Mouse (Mus musculus): ENCODE results near the gene Wwc1. TPM values are rescaled to one million over a fixed set of nuclear protein-coding genes. Genes with fewer than 3 reads are reported as not detected.
A peak's percentile ranks its signal among the peaks of the same experiment; 100 is the strongest.

The Wwc1 gene
- polyA plus RNA-seq, 1 experiment from 2014 or later: 0.86 TPM

DNA sequence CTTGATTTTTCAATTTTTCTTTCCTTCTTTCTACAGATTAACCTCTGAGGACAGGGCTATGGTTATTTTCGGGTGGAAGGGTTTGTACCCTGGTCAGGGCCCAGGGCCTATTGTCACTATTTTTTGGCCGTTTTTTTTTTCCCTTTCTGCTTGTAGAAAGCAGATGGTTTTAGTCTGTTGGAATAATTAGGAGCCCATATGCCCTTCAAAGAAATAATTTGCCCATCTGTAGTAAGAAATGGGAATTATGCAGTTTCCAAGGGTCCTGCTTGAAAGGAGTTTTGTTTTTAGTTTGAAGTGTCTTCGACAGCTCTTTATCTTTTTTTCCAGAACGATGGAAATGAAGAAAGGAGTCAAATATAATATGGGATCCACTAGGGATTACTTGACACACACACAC, 9.6 kb upstream of the Wwc1 start:
- no peak for ATAC-seq (ENCODE audit: low read depth)
- Histone ChIP-seq H3K36me3 (no peaks in the 10 kb centered on the region), H3K27me3 (peaks cover 11% of the 10 kb centered on the region), H3K9ac (no peak overlapping the region), H3K4me1 (replicated peaks) (no peaks in the 10 kb centered on the region), H3K27ac (no peak overlapping the region), H3K9me3 (replicated peaks) (no peaks in the 10 kb centered on the region), H3K4me3 (replicated peaks) (no peak overlapping the region), H3K4me2 (no peak overlapping the region)
- no peak for DNase-seq
- WGBS (ENCODE audit: insufficient replicate concordance): 48% methylated on average over 4 of the region's 4 CpGs

DNA sequence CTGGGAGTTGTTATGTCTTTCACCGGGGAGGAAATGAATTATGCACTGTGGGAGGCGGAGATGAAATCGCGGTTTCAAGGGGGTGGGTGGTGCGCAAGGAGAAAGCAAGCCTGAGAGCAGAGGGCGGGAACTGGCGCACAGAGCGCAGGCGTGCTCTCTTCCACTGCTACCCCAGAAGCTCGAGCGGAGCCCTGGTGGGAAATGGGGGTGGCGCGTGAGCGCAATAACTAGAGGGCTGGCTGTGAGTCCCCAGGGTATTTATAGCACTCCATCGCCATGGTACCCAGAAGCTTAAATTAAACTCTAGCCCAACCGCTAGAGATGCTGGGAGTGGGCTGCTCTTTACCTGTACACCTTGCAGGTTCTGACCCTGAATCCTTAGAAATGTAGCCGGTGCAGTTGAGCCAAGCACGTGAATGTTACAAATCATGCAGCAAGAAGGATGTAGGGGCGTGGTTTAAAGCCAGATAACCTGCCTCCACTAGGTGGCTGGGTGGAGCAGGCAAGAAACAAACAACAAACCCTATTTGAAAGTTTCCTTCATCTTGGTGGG, 5.6 kb upstream of the Wwc1 start:
- WGBS (ENCODE audit: insufficient replicate concordance): under 1% methylated on average over 19 of the region's 19 CpGs
- DNase-seq: no peak
- no peak for ATAC-seq (ENCODE audit: low read depth)
- peak overlapping the region; percentile 37 for H3K4me2 ChIP-seq
- no peak overlapping the region for H3K27ac ChIP-seq
- no peak overlapping the region for H3K4me3 ChIP-seq (replicated peaks)
- H3K27me3 ChIP-seq: peaks cover 30% of the 10 kb centered on the region
- H3K9ac ChIP-seq: no peak overlapping the region
- no peaks in the 10 kb centered on the region for H3K9me3 ChIP-seq (replicated peaks)
- no peaks in the 10 kb centered on the region for H3K4me1 ChIP-seq (replicated peaks)
- H3K36me3 ChIP-seq: no peaks in the 10 kb centered on the region

DNA sequence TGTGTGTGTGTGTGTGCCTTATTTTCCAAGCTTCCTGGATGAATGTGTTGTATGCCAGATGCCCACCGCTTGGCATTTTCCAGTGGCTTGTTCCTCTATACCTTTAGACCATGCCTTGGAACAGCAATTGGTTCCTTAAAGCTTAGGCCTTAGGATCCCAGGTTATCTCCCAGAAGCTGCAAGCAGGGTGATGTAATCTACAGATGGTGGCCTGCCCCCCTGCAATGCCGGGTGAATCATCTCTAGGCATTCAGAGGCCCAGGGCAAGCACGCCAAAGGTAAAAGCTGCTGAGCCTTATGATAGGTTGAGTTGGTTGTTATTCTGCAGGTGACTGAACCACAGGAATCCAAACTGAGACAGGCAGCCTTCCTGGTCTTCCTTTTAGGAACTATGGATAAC, 2.4 kb upstream of the Wwc1 start:
- no peak for DNase-seq
- 71% methylated on average over 3 of the region's 3 CpGs for WGBS (ENCODE audit: insufficient replicate concordance)
- Histone ChIP-seq H3K27ac (no peak overlapping the region), H3K9ac (no peak overlapping the region), H3K9me3 (replicated peaks) (no peaks in the 10 kb centered on the region), H3K4me3 (replicated peaks) (no peak overlapping the region), H3K27me3 (peaks cover 59% of the 10 kb centered on the region), H3K4me2 (no peak overlapping the region), H3K36me3 (no peaks in the 10 kb centered on the region), H3K4me1 (replicated peaks) (peaks cover 7% of the 10 kb centered on the region; the same call in 1 of the 2 replicates)
- no peak for ATAC-seq (ENCODE audit: low read depth)

DNA sequence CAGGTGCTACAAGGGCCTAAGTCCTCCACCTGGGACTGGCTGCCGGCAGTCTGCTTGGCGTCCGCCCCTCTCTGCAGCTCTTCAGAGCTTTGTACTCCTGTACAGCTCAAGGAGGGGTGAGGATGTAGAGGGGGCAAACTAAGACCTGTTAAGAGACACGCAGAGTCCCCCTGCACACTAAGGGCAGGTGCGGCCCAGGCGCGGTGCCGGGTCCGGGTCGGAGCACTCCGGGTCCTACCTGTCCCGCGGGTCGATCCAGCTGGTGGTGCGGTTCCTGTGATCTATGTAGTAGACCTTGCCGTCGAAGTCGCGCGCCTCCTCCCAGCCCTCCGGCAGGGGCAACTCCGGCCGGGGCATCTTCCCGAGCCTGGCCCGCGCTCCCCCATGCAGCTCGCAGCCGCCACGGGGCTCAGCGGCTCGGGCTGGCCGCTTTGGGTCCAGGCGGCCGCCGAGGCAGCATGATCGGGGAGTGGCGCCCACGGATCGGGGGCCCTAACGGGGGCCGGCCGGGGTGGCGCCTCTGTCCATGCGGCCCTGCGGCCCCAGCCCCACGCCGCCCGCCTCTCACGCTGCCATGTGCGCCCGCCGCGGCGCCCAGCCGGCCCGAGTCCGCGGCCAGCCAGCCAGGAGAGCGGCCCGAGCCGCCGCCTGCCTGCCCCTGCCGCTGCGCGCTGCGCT, 455 bp downstream of the Wwc1 start:
- no peak overlapping the region for H3K27ac ChIP-seq
- H3K4me2 ChIP-seq: peak overlapping the region; percentile 55
- H3K36me3 ChIP-seq: no peaks in the 10 kb centered on the region
- peak overlapping the region; percentile 59 for H3K4me3 ChIP-seq (replicated peaks)
- peak overlapping the region; percentile 60 for H3K9ac ChIP-seq
- H3K9me3 ChIP-seq (replicated peaks): no peaks in the 10 kb centered on the region
- ATAC-seq (ENCODE audit: low read depth) (peak; percentile 30), DNase-seq (no peak)
- H3K27me3 ChIP-seq: peaks cover 63% of the 10 kb centered on the region
- 1% methylated on average over 60 of the region's 66 CpGs for WGBS (ENCODE audit: insufficient replicate concordance)
- H3K4me1 ChIP-seq (replicated peaks): peaks cover 7% of the 10 kb centered on the region; the same call in 1 of the 2 replicates

DNA sequence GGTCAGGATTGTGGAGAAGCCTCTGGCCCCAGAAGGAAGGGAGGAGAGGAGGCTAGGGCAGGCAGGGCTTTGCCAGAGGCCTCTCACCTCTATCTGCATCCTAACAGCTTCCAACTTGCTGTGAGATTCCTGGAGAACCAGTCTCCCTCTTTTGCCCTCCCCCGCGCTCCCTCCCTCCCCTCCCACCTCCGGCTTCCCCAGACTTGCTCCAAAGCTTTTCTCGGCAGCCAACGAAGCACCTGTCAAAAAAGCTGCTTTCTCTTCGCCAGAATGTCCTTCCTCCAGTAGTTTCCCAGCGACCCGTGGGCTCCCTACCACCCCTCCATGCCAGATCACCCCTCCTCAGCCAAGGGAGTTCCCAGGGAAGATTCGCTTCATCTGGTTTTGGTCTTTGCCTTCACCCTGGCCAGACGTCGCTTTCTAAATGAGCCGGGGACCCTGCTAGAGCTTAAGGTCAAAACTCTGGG, 1.0 kb downstream of the Wwc1 start:
- DNase-seq (no peak), ATAC-seq (ENCODE audit: low read depth) (no peak; the same call in 1 of the 2 replicates)
- H3K27me3 ChIP-seq: peaks cover 60% of the 10 kb centered on the region

DNA sequence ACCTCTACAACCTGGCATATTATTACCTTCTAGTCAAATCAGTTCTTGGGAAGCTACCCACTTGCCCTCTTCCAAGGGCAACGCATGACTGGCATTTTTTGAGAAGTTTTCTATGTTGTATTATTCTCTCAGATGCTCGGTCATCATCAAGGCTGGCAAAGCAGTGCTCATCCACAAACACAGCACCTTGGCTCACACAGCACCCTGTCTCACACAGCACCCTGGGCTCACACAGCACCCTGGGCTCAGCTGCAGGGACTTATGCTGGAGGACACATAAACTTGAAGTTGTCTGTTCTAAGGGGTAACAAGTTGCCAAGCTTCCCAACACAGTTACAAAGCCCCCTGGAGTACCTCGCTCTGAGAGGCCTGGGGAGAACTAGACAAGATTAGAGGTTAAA, 2.5 kb downstream of the Wwc1 start:
- H3K4me3 ChIP-seq (replicated peaks): no peak overlapping the region
- ATAC-seq (ENCODE audit: low read depth) (no peak), DNase-seq (no peak)
- H3K4me1 ChIP-seq (replicated peaks): peaks cover 7% of the 10 kb centered on the region; the same call in 1 of the 2 replicates
- H3K27me3 ChIP-seq: peaks cover 58% of the 10 kb centered on the region
- H3K9ac ChIP-seq: no peak overlapping the region
- no peaks in the 10 kb centered on the region for H3K9me3 ChIP-seq (replicated peaks)
- H3K27ac ChIP-seq: no peak overlapping the region
- 55% methylated on average over 3 of the region's 3 CpGs for WGBS (ENCODE audit: insufficient replicate concordance)
- no peaks in the 10 kb centered on the region for H3K36me3 ChIP-seq
- H3K4me2 ChIP-seq: no peak overlapping the region

More for the DNA sequence above, 1.0 kb downstream of the Wwc1 start:
- WGBS (ENCODE audit: insufficient replicate concordance): 3% methylated on average over 12 of the region's 12 CpGs
- Histone ChIP-seq H3K36me3 (no peaks in the 10 kb centered on the region), H3K4me2 (peak overlapping the region; percentile 55), H3K4me3 (replicated peaks) (peak overlapping the region; percentile 59), H3K27ac (no peak overlapping the region), H3K4me1 (replicated peaks) (peaks cover 7% of the 10 kb centered on the region; the same call in 1 of the 2 replicates), H3K9me3 (replicated peaks) (no peaks in the 10 kb centered on the region), H3K9ac (peak overlapping the region; percentile 60; the same call in 1 of the 2 replicates)

DNA sequence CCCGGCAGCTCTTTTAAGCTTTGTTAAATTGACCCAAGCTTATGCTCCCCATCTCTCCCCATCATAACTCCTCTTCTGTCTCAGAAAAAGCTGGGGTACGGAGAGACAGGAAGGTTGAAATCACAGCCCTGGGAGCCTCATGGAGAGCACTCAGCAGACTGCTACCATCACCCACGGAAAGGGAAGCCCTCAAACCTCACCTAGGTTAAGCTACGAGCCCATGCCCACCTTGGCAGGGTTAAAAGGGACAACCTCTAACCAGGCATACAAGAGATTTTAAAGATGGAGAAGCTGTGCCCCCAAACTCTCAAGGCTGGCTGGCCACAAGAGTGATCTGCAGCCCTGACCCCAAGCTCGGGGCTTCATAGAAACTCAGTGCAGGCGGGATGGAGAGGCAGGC, 3.2 kb downstream of the Wwc1 start:
- Histone ChIP-seq H3K9ac (no peak overlapping the region), H3K27me3 (peaks cover 54% of the 10 kb centered on the region), H3K9me3 (replicated peaks) (no peaks in the 10 kb centered on the region), H3K27ac (no peak overlapping the region), H3K4me3 (replicated peaks) (no peak overlapping the region), H3K36me3 (no peaks in the 10 kb centered on the region), H3K4me2 (no peak overlapping the region), H3K4me1 (replicated peaks) (peaks cover 7% of the 10 kb centered on the region; the same call in 1 of the 2 replicates)
- DNase-seq (no peak), ATAC-seq (ENCODE audit: low read depth) (no peak)
- WGBS (ENCODE audit: insufficient replicate concordance): 47% methylated on average over 6 of the region's 6 CpGs

DNA sequence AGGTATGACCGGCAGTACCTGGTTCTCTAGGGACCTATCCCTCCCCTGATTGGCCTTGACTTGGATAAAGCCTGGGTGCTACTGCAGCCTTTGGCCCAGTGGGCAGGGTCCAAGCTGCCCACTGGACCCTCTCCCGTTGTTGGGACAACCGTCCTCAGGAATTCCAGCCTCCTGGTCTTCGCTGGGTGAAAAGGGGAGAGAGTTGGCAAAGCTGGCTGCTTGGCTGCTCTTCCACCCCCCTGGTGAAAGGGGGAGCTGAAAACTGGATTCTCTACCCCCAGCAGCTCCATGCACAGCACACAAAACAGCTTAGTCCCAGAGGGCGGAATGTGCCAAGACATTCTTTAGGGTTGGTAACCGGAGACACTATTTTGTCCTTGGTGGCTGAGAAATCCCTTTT, 3.8 kb downstream of the Wwc1 start:
- Histone ChIP-seq H3K36me3 (no peaks in the 10 kb centered on the region), H3K9me3 (replicated peaks) (no peaks in the 10 kb centered on the region), H3K4me2 (no peak overlapping the region), H3K4me3 (replicated peaks) (no peak overlapping the region), H3K27ac (no peak overlapping the region), H3K27me3 (peaks cover 48% of the 10 kb centered on the region), H3K9ac (no peak overlapping the region), H3K4me1 (replicated peaks) (peaks cover 7% of the 10 kb centered on the region; the same call in 1 of the 2 replicates)
- WGBS (ENCODE audit: insufficient replicate concordance): 63% methylated on average over 6 of the region's 6 CpGs
- ATAC-seq (ENCODE audit: low read depth): no peak
- no peak for DNase-seq

DNA sequence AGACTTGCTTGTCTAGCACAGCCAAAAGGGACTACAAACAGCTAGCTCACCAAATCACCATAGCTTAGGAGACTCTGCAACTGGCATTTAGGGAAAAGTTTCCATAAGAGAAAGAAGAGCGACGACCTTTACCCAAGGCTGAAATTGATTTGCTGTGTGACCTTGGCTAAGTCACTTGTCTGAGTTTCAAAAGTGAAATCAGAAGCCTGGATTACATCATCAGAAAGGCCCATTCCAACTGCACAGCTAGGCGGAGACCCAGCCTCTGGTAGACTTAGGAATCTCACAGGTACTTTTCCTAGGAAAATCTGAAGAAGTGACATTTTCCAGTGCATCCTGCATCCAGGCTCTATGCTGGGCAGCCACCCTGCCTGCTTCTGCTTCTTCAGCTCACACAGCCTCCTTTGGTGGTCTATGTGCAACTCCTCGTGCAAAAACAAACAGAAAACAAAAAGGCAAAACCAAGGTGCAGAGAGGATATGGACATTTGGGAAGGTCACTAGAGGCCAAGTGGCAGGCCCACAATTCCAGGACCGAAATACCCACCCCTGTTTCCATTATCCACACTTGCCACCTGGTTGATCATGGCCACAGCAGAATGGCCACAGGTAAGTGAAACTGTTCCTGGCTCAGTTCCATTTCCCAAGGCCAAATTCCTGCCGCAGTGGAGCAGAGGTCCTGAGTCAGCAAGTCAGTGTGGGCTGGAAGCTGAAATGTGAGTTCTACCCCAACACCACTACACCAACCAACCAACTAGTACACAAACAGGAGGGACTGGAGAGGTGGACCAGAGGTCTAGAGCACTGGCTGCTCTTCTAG, 5.5 kb downstream of the Wwc1 start:
- Histone ChIP-seq H3K36me3 (no peaks in the 10 kb centered on the region), H3K27ac (0 out of 2 replicates have a peak overlapping the region, but pooled peaks have one; percentile 3), H3K4me1 (replicated peaks) (peaks cover 7% of the 10 kb centered on the region; the same call in 1 of the 2 replicates), H3K4me3 (replicated peaks) (no peak overlapping the region), H3K9ac (no peak overlapping the region), H3K9me3 (replicated peaks) (no peaks in the 10 kb centered on the region), H3K4me2 (no peak overlapping the region), H3K27me3 (peaks cover 34% of the 10 kb centered on the region)
- WGBS (ENCODE audit: insufficient replicate concordance): 52% methylated on average over 6 of the region's 6 CpGs
- no peak for DNase-seq
- no peak for ATAC-seq (ENCODE audit: low read depth)

DNA sequence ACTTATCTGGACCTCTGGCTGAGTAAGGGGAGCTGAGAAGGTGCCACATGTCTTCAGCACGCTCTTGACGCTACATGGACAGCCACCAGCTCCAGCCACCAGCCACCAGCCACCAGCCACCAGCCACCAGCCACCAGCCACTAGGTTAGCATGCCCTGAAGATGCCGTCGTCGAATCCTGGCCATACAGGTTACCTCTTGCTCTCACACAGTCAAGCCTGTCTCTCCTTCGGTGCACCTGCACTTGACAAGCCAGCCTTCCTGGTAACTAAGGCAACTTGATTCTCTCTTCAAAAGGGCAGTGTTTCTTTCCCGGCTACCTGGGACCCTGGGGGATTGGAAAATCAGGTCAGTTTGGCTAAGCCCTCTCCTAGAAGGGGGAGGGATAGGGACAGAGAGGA, 7.2 kb downstream of the Wwc1 start:
- peaks cover 17% of the 10 kb centered on the region; the same call in 1 of the 2 replicates for H3K27me3 ChIP-seq
- H3K9me3 ChIP-seq (replicated peaks): no peaks in the 10 kb centered on the region
- 37% methylated on average over 7 of the region's 7 CpGs for WGBS (ENCODE audit: insufficient replicate concordance)
- H3K4me3 ChIP-seq (replicated peaks): no peak overlapping the region
- no peak for DNase-seq
- no peak overlapping the region for H3K4me2 ChIP-seq
- H3K27ac ChIP-seq: no peak overlapping the region
- H3K36me3 ChIP-seq: no peaks in the 10 kb centered on the region
- H3K4me1 ChIP-seq (replicated peaks): peaks cover 2% of the 10 kb centered on the region; the same call in 1 of the 2 replicates
- no peak overlapping the region for H3K9ac ChIP-seq
- ATAC-seq (ENCODE audit: low read depth): no peak

DNA sequence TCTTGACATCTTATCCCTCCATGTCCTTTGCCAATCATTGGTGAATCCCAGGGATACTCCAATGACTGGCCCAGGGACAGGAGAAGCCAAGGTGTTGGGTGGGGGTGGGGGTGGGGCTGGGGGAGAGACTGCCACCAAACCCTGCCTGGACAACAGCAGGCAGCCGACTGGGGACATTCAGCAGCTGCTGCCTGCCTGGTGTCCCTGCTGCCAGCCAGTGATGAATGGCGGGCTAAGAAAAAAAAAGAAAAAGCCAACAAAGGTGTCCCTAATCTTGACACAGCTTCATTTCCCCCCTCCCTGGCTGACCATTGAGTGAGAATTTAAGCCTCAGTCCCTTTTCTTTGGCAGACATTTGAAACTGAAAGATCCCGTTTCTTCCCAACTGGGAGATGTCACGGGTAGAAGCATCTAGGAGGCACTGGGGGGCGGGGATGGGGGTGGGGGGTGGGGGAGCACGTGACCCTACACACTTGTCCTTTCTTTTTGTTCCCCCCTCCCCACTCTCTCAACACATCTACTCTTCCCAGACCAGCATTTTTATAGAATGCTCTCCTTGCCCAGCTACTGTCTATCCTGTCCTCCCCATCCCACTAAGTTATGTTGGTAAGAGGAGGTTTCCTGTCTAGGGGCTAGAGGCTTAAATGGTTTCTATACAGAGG, 7.9 kb downstream of the Wwc1 start:
- Histone ChIP-seq H3K27me3 (peaks cover 11% of the 10 kb centered on the region; the same call in 1 of the 2 replicates), H3K4me2 (no peak overlapping the region), H3K36me3 (no peaks in the 10 kb centered on the region), H3K4me3 (replicated peaks) (no peak overlapping the region), H3K9me3 (replicated peaks) (no peaks in the 10 kb centered on the region), H3K9ac (no peak overlapping the region), H3K4me1 (replicated peaks) (no peaks in the 10 kb centered on the region; the same call in 1 of the 2 replicates), H3K27ac (no peak overlapping the region)
- DNase-seq (no peak), ATAC-seq (ENCODE audit: low read depth) (no peak)
- 20% methylated on average over 6 of the region's 6 CpGs for WGBS (ENCODE audit: insufficient replicate concordance)
